Mouse (Mus musculus) thymus, postnatal 14 days (tissue): ENCODE data around the gene 1700020N15Rik.
"Not testable (repeated sequence)": the region's sequence is repeated elsewhere in the genome, so short reads cannot be mapped to it uniquely, and the experiment has no call there.

Source experiments
- DNase-seq: peaks from one replicate; pipeline ENCODE4 v3.0.0; 2021

Gene 1700020N15Rik

DNA sequence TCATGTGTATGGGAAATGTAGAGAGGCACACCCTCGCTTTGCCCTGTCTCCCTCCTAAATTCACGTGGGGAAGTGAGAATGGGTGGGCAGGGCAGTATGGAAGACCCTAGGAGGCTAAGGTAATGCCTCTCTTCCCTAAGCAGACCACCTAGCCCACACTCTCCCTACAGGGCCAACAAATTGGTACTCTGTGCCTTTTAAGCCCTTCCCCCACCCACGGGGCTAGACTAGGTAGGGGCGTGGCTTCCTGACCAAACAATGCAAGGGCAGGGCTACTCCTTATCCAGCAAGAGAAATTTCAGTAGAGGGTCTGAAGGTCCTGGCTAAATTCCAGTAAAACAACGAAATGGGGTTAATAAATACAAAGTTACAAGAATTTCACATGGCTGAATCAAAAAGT, at the start of gene 1700020N15Rik:
Gene 1700020N15Rik, plus strand, starts transcription at position 301 of the 400 bp plus-strand sequence.
- DNase-seq = not testable (repeated sequence)

DNA sequence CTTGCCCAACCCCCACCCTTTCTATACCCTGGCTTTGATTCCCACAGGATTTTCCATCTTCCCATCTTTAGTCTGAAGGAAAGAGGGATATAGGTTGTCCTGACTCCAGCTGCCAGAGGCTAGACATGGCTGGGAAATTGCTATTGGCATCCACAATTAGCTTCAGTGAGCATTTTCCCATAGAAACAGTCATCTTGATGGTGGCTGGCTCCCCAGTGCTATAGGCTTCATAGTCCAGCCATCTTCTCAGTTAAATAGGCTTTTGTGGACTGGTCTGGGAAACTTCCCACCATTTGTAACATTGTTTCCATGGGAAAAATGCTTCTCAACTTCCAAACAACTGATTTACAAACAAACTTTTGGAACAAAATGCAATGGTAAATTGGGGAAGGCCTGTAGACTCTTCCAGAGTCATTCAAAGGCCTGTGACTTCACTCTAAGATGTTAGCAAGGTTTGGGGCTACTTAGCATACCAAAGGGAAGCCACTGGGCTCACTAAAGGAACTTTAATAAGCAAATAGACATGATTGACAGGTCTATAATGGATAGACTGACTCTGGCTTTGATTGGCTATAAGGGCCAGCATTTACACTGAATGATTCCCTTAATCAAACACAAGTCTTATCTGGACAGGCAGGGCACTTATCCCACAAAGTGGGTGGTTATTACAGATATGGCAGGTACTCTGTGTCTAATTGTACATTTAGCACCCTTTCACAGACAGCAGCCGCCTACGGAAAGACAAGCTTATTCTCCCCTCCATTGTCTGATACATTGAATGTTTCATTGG, 31.9 kb downstream of the 1700020N15Rik start:
- DNase-seq = no peak
